Mouse (Mus musculus): ENCODE data around the gene Clec12a. TPM values are rescaled to one million over a fixed set of nuclear protein-coding genes. Genes with fewer than 3 reads are reported as not detected.
"Not testable (repeated sequence)": the region's sequence is repeated elsewhere in the genome, so short reads cannot be mapped to it uniquely, and the experiment has no call there.

The Clec12a gene
- 1 to 10 TPM; 1.1 TPM for total RNA-seq (2021)

DNA sequence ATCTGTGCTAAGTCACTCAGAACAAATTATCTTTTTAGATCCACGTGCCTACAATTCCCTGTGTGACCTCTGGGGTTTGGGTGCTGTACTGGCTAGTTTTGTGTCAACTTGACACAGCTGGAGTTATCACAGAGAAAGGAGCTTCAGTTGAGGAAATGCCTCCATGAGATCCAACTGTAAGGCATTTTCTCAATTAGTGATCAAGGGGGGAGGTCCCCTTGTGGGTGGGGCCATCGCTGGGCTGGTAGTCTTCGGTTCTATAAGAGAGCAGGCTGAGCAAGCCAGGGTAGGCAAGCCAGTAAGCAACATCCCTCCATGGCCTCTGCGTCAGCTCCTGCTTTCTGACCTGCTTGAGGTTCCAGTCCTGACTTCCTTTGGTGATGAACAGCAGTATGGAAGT lies at the start of gene Clec12a:
Gene Clec12a (plus strand): TSS at position 301 of the 400 bp plus-strand sequence.
- DNase-seq; intact Hi-C loops (cut with DNase I): not testable (repeated sequence)

DNA sequence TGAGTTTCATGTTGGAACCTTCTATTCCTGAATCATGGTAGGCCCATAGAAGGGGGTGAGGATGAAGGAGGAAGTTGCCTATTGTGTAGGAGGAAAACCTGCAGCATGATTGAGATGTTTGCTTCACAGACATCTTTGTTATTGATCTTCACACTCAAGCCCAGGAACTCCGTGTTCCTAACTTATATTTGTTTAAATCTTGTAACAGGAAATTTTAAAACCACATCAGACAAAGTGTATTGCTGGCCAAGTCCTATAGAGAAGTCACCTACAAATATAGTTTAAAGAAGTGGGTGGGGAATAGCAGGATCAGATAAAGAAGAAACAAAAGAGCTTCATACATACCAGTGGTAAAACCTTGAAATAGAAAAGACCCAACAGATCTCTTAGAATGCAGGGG lies 38.3 kb upstream of the Clec12a start:
- intact Hi-C loops (cut with DNase I): no loop called here

DNA sequence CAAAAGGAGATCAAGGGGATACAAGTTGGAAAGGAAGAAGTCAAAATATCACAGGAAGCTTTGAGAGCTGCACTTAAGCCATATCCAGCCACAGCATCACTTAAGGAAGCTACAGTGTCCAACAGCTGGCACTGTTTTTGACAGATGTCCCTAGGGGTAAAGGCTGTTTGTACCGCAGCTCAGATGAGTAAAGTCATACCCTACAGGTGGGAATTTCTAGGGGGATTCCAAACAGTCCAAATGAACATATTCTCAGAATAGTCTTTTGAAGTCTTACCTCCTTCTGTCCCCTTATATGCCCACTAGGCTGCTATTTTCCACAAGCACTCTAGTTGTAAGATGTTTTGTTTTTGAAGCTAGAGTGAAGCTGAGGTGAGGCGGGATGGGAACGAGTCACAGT lies 30.0 kb upstream of the Clec12a start:
- no peak for DNase-seq
- intact Hi-C loops (cut with DNase I): no loop called here

More for the DNA sequence above, 38.3 kb upstream of the Clec12a start:
- DNase-seq: no peak

DNA sequence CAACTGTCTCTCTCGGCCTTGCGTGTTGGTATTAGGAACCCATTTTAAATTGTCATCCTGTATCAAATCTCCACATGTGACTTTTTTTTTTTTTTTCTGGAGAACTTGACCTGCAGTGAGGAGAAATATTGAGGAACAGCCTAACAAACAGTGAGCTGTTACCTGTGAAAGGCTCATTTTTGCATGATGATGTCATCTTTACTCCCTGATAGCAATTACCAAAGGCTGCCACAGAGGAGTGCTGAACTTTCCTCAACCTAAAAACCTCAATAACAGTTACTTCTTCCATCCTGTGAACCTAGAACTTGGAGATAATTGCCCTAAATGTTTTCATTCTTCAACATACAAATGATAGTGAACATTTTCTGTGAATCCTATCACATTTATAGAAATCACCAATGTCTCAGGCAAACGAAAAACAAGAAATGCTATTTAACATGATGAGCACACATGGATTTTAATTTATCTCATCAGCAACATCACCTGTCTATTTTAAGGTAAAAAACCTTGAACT lies 27.8 kb upstream of the Clec12a start:
- no peak for DNase-seq
- intact Hi-C loops (cut with DNase I): no loop called here

- intact Hi-C loops (cut with DNase I): no loop called here
- no peak for DNase-seq
Observed at GRCm38 (mm10) chr6:129315698-129316097, 26.8 kb upstream of the Clec12a start.

GRCm38 (mm10) chr6:129316463-129316862 lies 26.0 kb upstream of the Clec12a start:
- no peak for DNase-seq
- intact Hi-C loops (cut with DNase I): no loop called here

GRCm38 (mm10) chr6:129318395-129318794 lies 24.1 kb upstream of the Clec12a start:
- intact Hi-C loops (cut with DNase I): no loop called here
- DNase-seq: no peak

DNA sequence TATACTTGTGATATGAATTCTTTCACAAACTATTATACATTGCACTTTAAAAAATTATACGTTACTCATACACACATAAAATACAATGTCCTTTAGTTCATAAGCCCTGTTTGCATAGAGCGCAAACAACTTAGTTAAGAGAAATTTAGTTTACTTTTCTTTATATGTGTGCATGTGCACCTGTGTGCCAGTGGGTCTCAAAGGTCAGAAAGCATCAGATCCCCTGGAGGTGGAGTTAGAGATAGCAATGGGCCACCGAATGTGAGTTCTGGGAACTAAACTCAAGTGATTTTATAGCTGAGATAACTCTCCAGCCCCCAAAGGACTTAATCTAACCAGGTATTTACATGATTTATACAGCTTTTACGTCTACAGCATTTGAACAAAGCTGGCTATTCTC lies 23.2 kb upstream of the Clec12a start:
- no peak for DNase-seq
- intact Hi-C loops (cut with DNase I): no loop called here

DNA sequence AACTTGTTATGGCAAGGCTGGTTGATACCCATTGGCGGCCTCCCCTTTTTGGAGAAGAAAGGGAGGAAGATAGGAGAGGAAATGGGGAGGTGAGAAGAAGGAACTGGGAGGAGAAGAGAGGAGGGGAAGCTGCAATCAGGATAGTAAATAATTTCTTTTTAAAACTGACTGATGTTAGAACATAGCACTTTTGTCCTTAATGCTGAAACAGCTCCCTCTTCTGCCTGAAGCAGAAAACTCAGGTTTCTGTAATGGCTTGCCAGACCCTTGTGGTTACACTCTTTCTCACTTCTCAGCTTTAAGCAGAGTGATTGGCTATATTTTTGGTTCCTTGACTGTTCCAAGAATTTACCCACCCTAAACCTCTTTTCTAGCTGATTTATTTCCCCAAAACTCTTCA lies 16.5 kb upstream of the Clec12a start:
- intact Hi-C loops (cut with DNase I): no loop called here
- no peak for DNase-seq

DNA sequence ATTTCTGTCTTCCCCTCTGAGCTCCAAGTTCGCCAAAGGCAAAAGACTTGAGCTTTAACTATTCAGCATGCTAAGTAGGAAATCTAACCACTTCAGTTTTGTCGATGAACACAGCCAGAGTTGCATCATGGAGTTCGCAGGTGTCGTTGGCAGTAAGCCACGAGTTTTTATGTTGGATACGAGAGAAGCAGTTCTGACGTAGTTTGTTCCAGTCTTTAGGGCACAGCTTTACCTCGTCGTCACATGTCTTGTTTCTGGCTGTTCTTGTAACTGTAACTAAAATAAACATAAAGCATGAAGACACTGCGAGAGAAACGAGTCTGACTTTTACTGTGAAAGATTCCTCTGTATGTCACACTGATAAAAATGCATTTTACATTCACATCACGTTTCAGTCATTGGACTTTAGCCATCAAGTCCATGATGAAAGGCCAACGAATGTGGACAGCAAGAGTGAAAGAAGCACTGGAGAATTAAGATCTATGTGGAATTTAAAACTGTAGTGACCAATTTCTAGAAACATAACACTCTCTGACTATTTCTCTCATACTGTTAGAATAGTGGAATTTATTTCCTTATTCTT lies 15.8 kb upstream of the Clec12a start:
- no peak for DNase-seq
- intact Hi-C loops (cut with DNase I): no loop called here

GRCm38 (mm10) chr6:129331610-129332009 lies 10.9 kb upstream of the Clec12a start, which contains the start of gene 4922502D21Rik:
Gene 4922502D21Rik (minus strand): TSS chr6:129331796.
- intact Hi-C loops (cut with DNase I): loop anchor here (2.0 kb wide), 1 partner anchor 33 kb away; no protein-coding TSS in a partner anchor
- DNase-seq: no peak

DNA sequence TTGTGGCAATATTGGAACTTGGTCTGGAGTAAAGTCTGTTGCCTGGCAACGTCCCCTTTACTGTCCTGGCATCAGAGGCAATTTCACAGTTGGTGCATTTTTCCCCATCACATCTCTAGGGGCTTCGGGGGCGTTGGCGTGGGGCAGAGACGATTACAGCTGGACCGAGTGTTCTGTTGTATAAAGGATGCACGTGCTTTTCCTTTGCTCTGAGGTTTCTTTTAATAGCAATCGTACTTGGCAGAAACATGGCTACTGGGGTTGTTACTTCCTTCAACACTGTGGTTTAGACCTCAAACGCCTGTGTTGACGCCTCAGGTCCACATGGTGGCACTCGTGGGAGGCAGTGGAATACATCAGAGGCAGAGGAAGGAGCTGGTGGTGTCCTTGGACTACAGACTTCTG lies 8.8 kb upstream of the Clec12a start:
- intact Hi-C loops (cut with DNase I): loop anchor here (2.0 kb wide), 1 partner anchor 31 kb away; no protein-coding TSS in a partner anchor
- DNase-seq: peak; percentile 28 to 52

GRCm38 (mm10) chr6:129337751-129338150 lies 4.7 kb upstream of the Clec12a start:
- DNase-seq: no peak
- intact Hi-C loops (cut with DNase I): no loop called here

DNA sequence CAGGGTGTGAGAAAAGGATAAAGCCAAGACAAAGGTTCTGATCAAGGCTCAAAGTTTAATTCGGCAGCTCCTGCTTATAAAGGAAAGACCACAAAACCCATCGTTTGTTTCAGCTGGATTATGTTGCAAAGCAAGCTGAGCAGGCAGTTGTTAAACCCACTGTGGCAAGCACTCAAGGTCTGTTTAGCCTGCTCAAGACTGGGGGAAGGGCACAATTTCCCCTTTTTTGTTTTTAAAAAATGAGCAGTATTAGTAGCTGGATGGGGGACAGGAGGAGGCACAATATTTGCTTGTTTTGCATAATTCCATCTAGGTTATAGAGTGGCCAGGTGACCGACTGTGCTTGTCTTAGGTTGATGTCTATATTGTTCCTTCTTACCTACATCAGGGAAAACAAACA lies 1.9 kb downstream of the Clec12a start:
- DNase-seq: no peak
- intact Hi-C loops (cut with DNase I): no loop called here

GRCm38 (mm10) chr6:129349524-129350352 lies 7.2 kb downstream of the Clec12a start:
- DNase-seq: no peak
- intact Hi-C loops (cut with DNase I): no loop called here

GRCm38 (mm10) chr6:129351091-129351490 lies 8.6 kb downstream of the Clec12a start:
- DNase-seq: no peak
- intact Hi-C loops (cut with DNase I): no loop called here

DNA sequence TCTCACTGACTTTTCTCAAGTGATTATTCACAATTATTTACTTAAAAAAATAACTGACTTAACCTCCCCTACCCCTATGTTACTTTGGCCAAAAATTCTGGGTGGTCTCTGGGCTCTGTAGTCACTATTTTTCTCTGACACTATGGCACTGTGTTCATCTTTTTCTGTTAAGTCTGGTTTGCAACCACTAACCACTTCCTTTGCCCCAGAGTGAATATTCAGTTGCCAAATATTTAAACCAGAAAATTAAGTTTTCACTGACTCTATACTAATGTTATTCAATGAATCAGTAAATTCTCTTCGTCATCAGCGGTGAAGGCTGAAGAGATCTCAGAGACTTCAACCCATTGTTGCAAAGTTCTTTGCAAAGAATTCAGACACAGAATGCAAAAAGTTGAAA lies 13.3 kb downstream of the Clec12a start:
- intact Hi-C loops (cut with DNase I): no loop called here
- DNase-seq: no peak

DNA sequence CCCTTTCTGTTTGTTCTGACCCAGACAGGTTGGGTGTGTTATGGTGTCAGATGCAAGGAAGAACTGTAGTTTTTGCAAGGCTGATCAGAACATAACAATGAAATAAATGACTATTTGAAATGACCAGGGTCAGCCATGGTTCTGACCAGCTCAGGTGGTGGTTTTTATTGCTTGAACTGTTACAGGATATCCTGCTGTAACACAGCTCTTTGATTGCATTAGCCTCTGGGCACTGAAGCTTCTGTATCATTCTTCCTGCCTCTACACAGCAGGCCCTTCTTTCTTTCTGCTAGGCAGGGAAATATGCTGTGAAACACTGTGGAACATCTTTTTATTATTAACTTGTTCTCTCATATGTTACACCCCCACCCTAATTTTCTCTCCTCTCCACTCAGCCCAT lies 13.9 kb downstream of the Clec12a start:
- intact Hi-C loops (cut with DNase I): no loop called here
- DNase-seq: no peak

- intact Hi-C loops (cut with DNase I): no loop called here
- DNase-seq: no peak
Observed at GRCm38 (mm10) chr6:129359515-129359914, 17.0 kb downstream of the Clec12a start.

GRCm38 (mm10) chr6:129363942-129364341 lies 21.5 kb downstream of the Clec12a start:
- DNase-seq: no peak
- intact Hi-C loops (cut with DNase I): loop anchor here (2.0 kb wide), 1 partner anchor 31 kb away; no protein-coding TSS in a partner anchor

DNA sequence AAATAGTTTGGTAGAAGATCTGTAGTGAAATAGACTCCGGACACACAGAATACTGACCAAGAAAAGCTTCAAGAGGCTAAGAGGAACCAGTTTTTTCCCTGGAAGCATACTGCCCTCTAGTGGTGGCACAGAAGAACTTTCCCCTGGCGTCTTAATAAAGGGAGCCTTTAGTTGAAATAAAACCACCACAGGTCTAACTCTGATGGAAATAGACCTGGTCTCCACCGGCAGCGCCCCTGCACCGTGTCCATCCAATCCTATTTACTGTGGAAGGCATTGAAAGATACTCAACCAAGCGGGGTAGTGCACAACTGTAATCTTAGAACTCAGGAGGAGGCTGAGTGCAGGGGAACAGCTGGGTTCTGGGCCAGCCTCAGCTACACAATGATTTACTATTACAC lies 23.5 kb downstream of the Clec12a start:
- DNase-seq: peak; percentile 34 to 40
- intact Hi-C loops (cut with DNase I): loop anchor here (1.0 to 5.0 kb wide), 4 partner anchors 33 to 515 kb away; no protein-coding TSS in a partner anchor

Measured in heart, postnatal 36 days (tissue).